Mouse (Mus musculus) brain, adult 10 weeks (tissue): ENCODE data around the gene Gm3317. TPM values are rescaled to one million over a fixed set of nuclear protein-coding genes. Genes with fewer than 3 reads are reported as not detected.

Experiments
- polyA plus RNA-seq: library from polyadenylated mRNA; stranded (reverse); fragments of 350-450 nt; fragmentation: Illumina TruSeq; extraction: RNeasy Lipid Tissue Mini Kit (QIAGEN cat#74804); gene quantifications from one replicate; pipeline ENCODE4 v1.2.3, GENCODE M21; 2015; ENCODE audit warnings: low read depth, low replicate concordance

Gene Gm3317
- not detected for polyA plus RNA-seq

GRCm38 (mm10) chr14:5164235-5164634 lies at the start of gene Gm3317:
Gene Gm3317, plus strand, starts transcription at chr14:5164535.

GRCm38 (mm10) chr14:5131219-5131618 lies 33.1 kb upstream of the Gm3317 start, which contains the start of gene Gm8279:
Gene Gm8279, plus strand, starts transcription at chr14:5131519.

GRCm38 (mm10) chr14:5185493-5185892 lies 21.2 kb downstream of the Gm3317 start, which contains the start of gene Gm8271:
Gene Gm8271, plus strand, starts transcription at chr14:5185793.

Other genes starting within 250 kb of the Gm3317 start
- gene Gm8297, start 180.6 kb upstream of the Gm3317 start, polyA plus RNA-seq, result not detected
- not detected for gene Gm3298, start 148.6 kb upstream of the Gm3317 start, polyA plus RNA-seq
- gene 4930555G01Rik, start 113.9 kb upstream of the Gm3317 start, polyA plus RNA-seq, result not detected
- 2.6 TPM for gene Gm8281, start 93.5 kb upstream of the Gm3317 start, polyA plus RNA-seq
- not detected for gene Gm8279, start 33.0 kb upstream of the Gm3317 start, polyA plus RNA-seq
- gene Gm8271, start 21.3 kb downstream of the Gm3317 start, polyA plus RNA-seq, result not detected
- gene Gm3526, start 96.0 kb downstream of the Gm3317 start, polyA plus RNA-seq, result not detected
- gene Gm3542, start 170.4 kb downstream of the Gm3317 start, polyA plus RNA-seq, result not detected
- gene Gm3500, start 224.5 kb downstream of the Gm3317 start, polyA plus RNA-seq, result not detected